Mouse (Mus musculus): ENCODE data around the gene Fam133b. TPM values are rescaled to one million over a fixed set of nuclear protein-coding genes. Genes with fewer than 3 reads are reported as not detected.

Gene Fam133b
- polyA plus RNA-seq, 1 experiment: 35.2 TPM

- peaks cover 12% of the 10 kb centered on the region for H3K4me1 ChIP-seq (ENCODE audit: control insufficient read depth, insufficient read depth, low read length)
- 30% methylated on average over 11 of the region's 11 CpGs for WGBS
- TF ChIP-seq CTCF (IDR thresholded peaks at IDR 0.05; ENCODE audit: control insufficient read depth, insufficient read depth, low read length) (no peak), POLR2A (IDR thresholded peaks at IDR 0.05; ENCODE audit: borderline replicate concordance, control insufficient read depth, low read depth, low read length) (no peak)
- peak overlapping the region; percentile 60; the same call in 1 of the 2 replicates for H3K27ac ChIP-seq (ENCODE audit: control insufficient read depth, insufficient read depth, low read depth, low read length, poor library complexity)
- no peak overlapping the region for H3K4me3 ChIP-seq (replicated peaks; ENCODE audit: control insufficient read depth, low read depth, low read length)
Measured at GRCm38 (mm10) chr5:3502610-3503350, 40.9 kb upstream of the Fam133b start.

GRCm38 (mm10) chr5:3503373-3503772 lies 40.3 kb upstream of the Fam133b start:
- Histone ChIP-seq H3K4me1 (ENCODE audit: control insufficient read depth, insufficient read depth, low read length) (peaks cover 12% of the 10 kb centered on the region), H3K27ac (ENCODE audit: control insufficient read depth, insufficient read depth, low read depth, low read length, poor library complexity) (peak overlapping the region; percentile 40; the same call in 1 of the 2 replicates)
- WGBS: 62% methylated on average over 4 of the region's 4 CpGs

GRCm38 (mm10) chr5:3503836-3504323 lies 39.8 kb upstream of the Fam133b start:
- 36% methylated on average over 9 of the region's 9 CpGs for WGBS
- Histone ChIP-seq H3K4me3 (replicated peaks; ENCODE audit: control insufficient read depth, low read depth, low read length) (no peak overlapping the region), H3K27ac (ENCODE audit: control insufficient read depth, insufficient read depth, low read depth, low read length, poor library complexity) (no peak overlapping the region), H3K4me1 (ENCODE audit: control insufficient read depth, insufficient read depth, low read length) (peaks cover 12% of the 10 kb centered on the region)
- no peak for TF ChIP-seq CTCF (IDR thresholded peaks at IDR 0.05; ENCODE audit: control insufficient read depth, insufficient read depth, low read length)
- TF ChIP-seq POLR2A (IDR thresholded peaks at IDR 0.05; ENCODE audit: borderline replicate concordance, control insufficient read depth, low read depth, low read length): no peak

More at GRCm38 (mm10) chr5:3503373-3503772, 40.3 kb upstream of the Fam133b start:
- H3K4me3 ChIP-seq (replicated peaks; ENCODE audit: control insufficient read depth, low read depth, low read length): no peak overlapping the region
- TF ChIP-seq CTCF (IDR thresholded peaks at IDR 0.05; ENCODE audit: control insufficient read depth, insufficient read depth, low read length) (no peak), POLR2A (IDR thresholded peaks at IDR 0.05; ENCODE audit: borderline replicate concordance, control insufficient read depth, low read depth, low read length) (no peak)

GRCm38 (mm10) chr5:3504453-3504852 lies 39.2 kb upstream of the Fam133b start:
- TF ChIP-seq CTCF (IDR thresholded peaks at IDR 0.05; ENCODE audit: control insufficient read depth, insufficient read depth, low read length) (no peak), POLR2A (IDR thresholded peaks at IDR 0.05; ENCODE audit: borderline replicate concordance, control insufficient read depth, low read depth, low read length) (no peak)
- H3K4me1 ChIP-seq (ENCODE audit: control insufficient read depth, insufficient read depth, low read length): peaks cover 12% of the 10 kb centered on the region
- H3K27ac ChIP-seq (ENCODE audit: control insufficient read depth, insufficient read depth, low read depth, low read length, poor library complexity): no peak overlapping the region
- H3K4me3 ChIP-seq (replicated peaks; ENCODE audit: control insufficient read depth, low read depth, low read length): no peak overlapping the region
- 57% methylated on average over 4 of the region's 4 CpGs for WGBS

- Histone ChIP-seq H3K4me1 (ENCODE audit: control insufficient read depth, insufficient read depth, low read length) (peaks cover 11% of the 10 kb centered on the region), H3K27ac (ENCODE audit: control insufficient read depth, insufficient read depth, low read depth, low read length, poor library complexity) (peak overlapping the region; percentile 39; the same call in 1 of the 2 replicates)
Measured at GRCm38 (mm10) chr5:3505553-3505952, 38.1 kb upstream of the Fam133b start.

GRCm38 (mm10) chr5:3508480-3509381 lies 34.9 kb upstream of the Fam133b start:
- peaks cover 7% of the 10 kb centered on the region for H3K4me1 ChIP-seq (ENCODE audit: control insufficient read depth, insufficient read depth, low read length)
- TF ChIP-seq POLR2A (IDR thresholded peaks at IDR 0.05; ENCODE audit: borderline replicate concordance, control insufficient read depth, low read depth, low read length): no peak
- no peak overlapping the region for H3K4me3 ChIP-seq (replicated peaks; ENCODE audit: control insufficient read depth, low read depth, low read length)
- no peak overlapping the region for H3K27ac ChIP-seq (ENCODE audit: control insufficient read depth, insufficient read depth, low read depth, low read length, poor library complexity)
- WGBS: 58% methylated on average over 7 of the region's 7 CpGs

More at GRCm38 (mm10) chr5:3505553-3505952, 38.1 kb upstream of the Fam133b start:
- TF ChIP-seq CTCF (IDR thresholded peaks at IDR 0.05; ENCODE audit: control insufficient read depth, insufficient read depth, low read length): no peak
- no peak for TF ChIP-seq POLR2A (IDR thresholded peaks at IDR 0.05; ENCODE audit: borderline replicate concordance, control insufficient read depth, low read depth, low read length)
- WGBS: 10% methylated on average over 2 of the region's 2 CpGs
- no peak overlapping the region for H3K4me3 ChIP-seq (replicated peaks; ENCODE audit: control insufficient read depth, low read depth, low read length)

GRCm38 (mm10) chr5:3509503-3509902 lies 34.1 kb upstream of the Fam133b start:
- H3K4me3 ChIP-seq (replicated peaks; ENCODE audit: control insufficient read depth, low read depth, low read length): no peak overlapping the region
- WGBS: 73% methylated on average over 3 of the region's 3 CpGs
- peaks cover 3% of the 10 kb centered on the region for H3K4me1 ChIP-seq (ENCODE audit: control insufficient read depth, insufficient read depth, low read length)
- TF ChIP-seq POLR2A (IDR thresholded peaks at IDR 0.05; ENCODE audit: borderline replicate concordance, control insufficient read depth, low read depth, low read length): no peak
- no peak overlapping the region for H3K27ac ChIP-seq (ENCODE audit: control insufficient read depth, insufficient read depth, low read depth, low read length, poor library complexity)
